35 mouse cellular contexts compared by ENCODE assay signal in the genomic region with DNA sequence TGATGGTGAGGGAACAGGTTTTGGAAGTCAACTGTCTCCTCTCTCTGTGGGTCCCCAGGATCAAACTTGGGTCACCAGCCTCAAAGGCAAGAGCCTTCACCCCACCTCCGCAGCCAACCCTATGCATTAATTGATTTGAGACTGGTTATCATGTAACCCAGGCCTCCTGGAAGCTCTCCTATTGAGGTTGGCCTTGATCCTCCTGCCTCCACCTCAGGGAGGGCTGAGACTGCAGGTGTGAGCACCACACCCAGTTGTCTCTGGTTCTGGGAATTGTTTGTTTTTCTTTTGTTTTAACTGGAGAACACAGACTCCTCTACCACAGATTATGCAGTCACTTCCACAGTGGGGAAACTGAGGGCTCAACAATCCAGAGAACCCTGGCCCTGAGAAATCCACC. TPM values are rescaled to one million over a fixed set of nuclear protein-coding genes. Genes with fewer than 3 reads are reported as not detected.
"Had no signal": no experiment of that assay in that cellular context is flagged by ENCODE, and none has a peak within 500 bp of the region (broad histone marks: within the 10 kb centered on the region; RNA-seq: fewer than 3 reads in every experiment).

No protein-coding gene starts in this region.

- H3K4me2 ChIP-seq: limb, embryonic 12.5 days; limb, embryonic 13.5 days; limb, embryonic 15.5 days; liver, embryonic 11.5 days; liver, embryonic 12.5 days; liver, embryonic 13.5 days; liver, embryonic 15.5 days; lung, embryonic 14.5 days; lung, embryonic 15.5 days; midbrain, embryonic 11.5 days; midbrain, embryonic 12.5 days; midbrain, embryonic 13.5 days; neural tube, embryonic 12.5 days had no signal

- DNase-seq: left cerebral cortex, postnatal 4 days; liver; liver, embryonic 13.5 days; liver, postnatal 0 days; lung, adult 18-20 months; lung, adult 2 months; lung, embryonic 14.5 days; lung, postnatal 10 days; lung, postnatal 14 days; lung, postnatal 36 days; lung, postnatal 4 days; midbrain, embryonic 14.5 days had no signal

- H3K9me3 ChIP-seq: limb, embryonic 10.5 days; limb, embryonic 12.5 days; limb, embryonic 13.5 days; limb, embryonic 15.5 days; liver, embryonic 12.5 days; liver, embryonic 13.5 days; liver, embryonic 15.5 days; lung, embryonic 15.5 days; megakaryocyte, embryonic 14.5 days; midbrain, embryonic 10.5 days; midbrain, embryonic 12.5 days; midbrain, embryonic 13.5 days; midbrain, embryonic 15.5 days; neural tube, embryonic 12.5 days had no signal

- H3K27me3 ChIP-seq: limb, embryonic 12.5 days; limb, embryonic 13.5 days; limb, embryonic 15.5 days; megakaryocyte, embryonic 14.5 days had no signal

- H3K4me3 ChIP-seq: limb, embryonic 10.5 days; limb, embryonic 12.5 days; limb, embryonic 15.5 days; liver, embryonic 12.5 days; liver, embryonic 13.5 days; liver, embryonic 15.5 days; lung, embryonic 15.5 days; megakaryocyte, embryonic 14.5 days; midbrain, embryonic 10.5 days; midbrain, embryonic 12.5 days; midbrain, embryonic 15.5 days; myocyte; neural tube, embryonic 12.5 days had no signal

- H3K27ac ChIP-seq: limb, embryonic 10.5 days; limb, embryonic 12.5 days; limb, embryonic 13.5 days; limb, embryonic 15.5 days; liver, embryonic 12.5 days; liver, embryonic 13.5 days; liver, embryonic 14.5 days; liver, embryonic 15.5 days; lung, embryonic 15.5 days; macrophage; midbrain, embryonic 10.5 days; midbrain, embryonic 12.5 days; midbrain, embryonic 13.5 days; midbrain, embryonic 15.5 days; neural tube, embryonic 12.5 days had no signal

- ATAC-seq: liver, embryonic 12.5 days; liver, postnatal 0 days; lung, postnatal 0 days; midbrain, embryonic 13.5 days; midbrain, embryonic 15.5 days; midbrain, embryonic 16.5 days had no signal

- H3K36me3 ChIP-seq: liver, embryonic 13.5 days; liver, embryonic 15.5 days; lung, embryonic 15.5 days had no signal

- H3K9ac ChIP-seq: limb, embryonic 12.5 days; limb, embryonic 13.5 days; limb, embryonic 15.5 days; liver, embryonic 12.5 days; liver, embryonic 13.5 days; liver, embryonic 14.5 days; liver, embryonic 15.5 days; liver, postnatal 0 days; lung, embryonic 14.5 days; lung, embryonic 15.5 days; midbrain, embryonic 12.5 days; midbrain, embryonic 13.5 days; midbrain, embryonic 15.5 days; neural tube, embryonic 12.5 days had no signal

RNA-seq across cellular contexts. Expression of a gene that starts 2.6 kb away (rescaled TPM):
- polyA plus RNA-seq: macrophage, myocyte had no signal

RNA-seq across cellular contexts. Expression of a gene that starts 55.9 kb away (rescaled TPM):
- total RNA-seq: left cerebral cortex, postnatal 25 days; left cerebral cortex, postnatal 4 days; megakaryocyte-erythroid progenitor cell, adult 5-6 weeks; monocyte, adult 5-6 weeks had no signal
- polyA plus RNA-seq: limb, embryonic 10.5 days; macrophage; midbrain, embryonic 10.5 days; midbrain, embryonic 11.5 days; midbrain, embryonic 12.5 days; midbrain, embryonic 14.5 days; midbrain, embryonic 15.5 days had no signal
